Mouse (Mus musculus): ENCODE measurements around the gene Nfix. TPM values are rescaled to one million over a fixed set of nuclear protein-coding genes. Genes with fewer than 3 reads are reported as not detected.

Nfix gene
- total RNA-seq, 2 experiments from 2014 or later = 402 to 429 TPM

DNA sequence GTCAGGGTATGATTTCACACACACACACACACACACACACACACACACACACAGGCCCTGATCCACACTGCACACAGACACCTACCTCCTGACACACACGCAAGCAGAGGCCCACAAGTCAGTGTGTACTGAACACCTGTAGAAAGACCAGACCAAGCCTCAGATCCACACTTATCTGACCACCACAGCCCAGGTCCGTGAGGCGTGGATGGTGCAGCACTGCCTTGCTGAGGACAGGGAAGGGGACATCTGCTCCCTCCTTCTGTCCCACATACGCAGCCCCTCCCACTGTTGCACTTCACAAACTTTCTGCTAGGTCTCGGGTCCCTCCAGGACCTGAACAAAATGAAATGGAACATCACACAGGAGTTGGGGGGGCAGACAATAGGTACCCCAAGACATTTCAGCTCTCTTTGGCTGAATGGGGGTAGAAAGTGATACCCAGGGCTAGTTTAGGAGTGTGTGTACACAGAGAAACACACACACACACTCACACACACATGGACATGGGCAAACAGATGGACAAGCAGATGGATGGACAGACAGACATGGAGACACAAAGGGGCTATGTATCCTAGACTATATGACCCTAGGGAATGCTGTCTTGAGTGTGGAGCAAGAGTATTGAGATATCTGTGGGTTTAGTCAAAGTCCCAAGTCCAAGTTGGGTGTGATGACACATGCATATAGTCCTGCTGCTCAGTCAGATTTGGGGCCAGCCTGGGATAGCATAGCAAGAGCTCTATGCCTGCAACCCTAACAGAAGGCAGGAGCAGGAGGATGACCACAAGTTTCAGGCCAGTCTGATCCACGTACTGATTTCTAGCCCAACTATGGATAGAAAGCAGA is 47.2 kb downstream of the Nfix start:
- intact Hi-C loops (cut with DNase I) = no loop called here
- DNase-seq (ENCODE audit: low spot score in 2 of 2) = no peak

DNA sequence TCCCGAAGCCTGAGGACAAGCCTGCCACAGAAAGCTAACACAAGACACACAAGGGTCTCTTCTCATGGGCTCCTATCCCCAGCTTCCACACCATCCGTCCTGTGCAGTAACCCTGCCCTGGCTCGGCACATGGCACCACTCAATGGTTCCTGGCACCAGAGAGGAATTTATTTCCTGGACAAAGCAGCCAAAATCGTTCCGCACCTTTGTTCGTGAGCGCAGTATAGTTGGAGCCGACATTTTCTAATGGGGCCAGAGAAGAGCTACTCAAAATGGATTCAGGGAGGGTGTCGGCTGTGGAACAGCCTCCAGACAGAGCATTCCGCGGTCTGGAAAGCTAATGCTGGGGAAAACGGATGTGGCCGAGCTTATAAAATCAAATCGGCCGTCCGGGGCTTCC is 50.6 kb downstream of the Nfix start:
- intact Hi-C loops (cut with DNase I) = no loop called here
- no peak for DNase-seq (ENCODE audit: low spot score in 2 of 2)

DNA sequence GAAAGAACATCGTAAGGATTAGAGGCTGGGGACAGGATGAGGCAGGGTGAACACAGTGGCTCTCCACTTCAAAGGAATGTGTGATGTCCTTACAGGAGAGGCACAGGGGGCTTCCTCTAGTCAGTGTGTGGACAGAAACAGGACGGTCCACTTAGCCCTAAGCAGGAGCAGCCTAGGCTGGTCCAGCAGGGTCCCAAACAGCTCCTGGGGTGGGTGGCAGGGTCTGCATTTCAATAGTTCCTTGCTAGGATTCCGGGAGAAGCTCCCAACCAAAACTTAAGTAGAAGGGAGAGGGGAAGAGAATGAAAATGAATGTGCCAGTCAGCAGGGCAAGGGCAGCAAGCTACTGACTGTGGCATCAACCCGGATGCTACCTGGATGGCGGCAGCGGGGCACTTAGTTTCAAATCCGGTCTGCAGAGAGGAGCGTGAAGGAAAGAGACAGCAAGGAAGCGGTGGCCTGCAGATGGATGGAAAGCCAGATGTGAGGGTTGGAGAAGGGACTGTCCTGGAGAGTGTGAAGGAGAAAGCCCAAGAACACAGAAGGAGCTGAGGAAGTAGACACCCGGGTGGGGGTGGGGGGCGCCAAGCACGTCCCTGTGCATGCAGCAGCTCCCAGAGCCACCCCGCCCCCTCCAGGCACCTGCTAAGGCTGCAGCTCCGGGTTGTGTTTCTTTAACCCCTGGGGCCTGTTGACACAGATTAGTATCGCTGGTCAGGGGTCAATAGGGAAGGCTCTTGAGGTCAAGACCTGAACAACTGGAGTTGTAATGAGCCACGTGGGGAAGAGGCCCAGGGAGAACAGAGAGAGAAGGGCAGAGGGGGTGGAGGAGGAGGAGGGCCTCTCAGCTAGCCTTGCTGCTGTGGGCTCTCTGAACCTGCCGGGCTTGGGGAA is 54.9 kb downstream of the Nfix start:
- intact Hi-C loops (cut with DNase I) = no loop called here

DNA sequence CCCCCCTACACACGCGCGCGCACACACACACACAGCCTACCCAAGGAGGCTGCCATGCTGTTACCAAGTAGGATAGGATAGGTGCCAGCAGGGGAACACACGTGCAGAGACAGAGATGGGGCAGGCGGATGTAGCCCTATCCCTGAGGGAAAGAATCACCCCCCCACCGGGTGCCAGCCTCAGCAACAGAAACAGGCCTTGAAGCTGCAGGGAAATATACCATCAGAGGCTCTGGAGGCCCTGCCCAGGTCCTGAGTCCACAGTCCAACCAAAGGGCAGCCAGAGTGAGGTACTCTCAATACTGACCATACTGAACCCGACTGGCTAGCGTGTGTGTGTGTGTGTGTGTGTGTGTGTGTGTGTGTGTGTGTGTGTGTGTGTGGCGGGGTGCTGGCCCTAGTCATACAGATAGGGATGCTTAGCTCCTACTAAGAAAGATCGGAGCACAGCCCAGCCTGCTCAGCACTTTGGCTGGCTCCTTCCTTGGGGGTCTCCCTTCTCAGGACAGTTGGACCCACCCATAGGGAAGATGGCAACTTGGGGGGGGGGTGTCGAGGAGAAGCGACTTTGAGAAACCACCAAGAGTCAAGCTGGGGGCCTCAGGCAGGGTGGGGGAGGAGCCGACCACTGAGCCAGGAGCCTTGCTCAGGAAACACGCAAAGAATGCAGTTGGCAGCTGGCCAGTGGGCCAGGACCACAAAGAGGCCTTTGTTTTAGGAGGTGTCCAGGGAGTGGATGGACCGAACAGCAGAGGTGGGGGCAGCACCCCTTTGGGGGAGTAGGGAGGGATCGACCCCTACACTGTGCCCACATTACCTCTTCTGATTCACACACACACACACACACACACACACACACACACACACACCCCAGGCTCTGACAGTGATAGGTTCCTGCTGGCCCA is 56.4 kb downstream of the Nfix start:
- DNase-seq (ENCODE audit: low spot score in 2 of 2) = peak in 1 of 2 experiments; percentile 74
- intact Hi-C loops (cut with DNase I) = no loop called here

More for the DNA sequence above, 54.9 kb downstream of the Nfix start:
- no peak for DNase-seq (ENCODE audit: low spot score in 2 of 2)

DNA sequence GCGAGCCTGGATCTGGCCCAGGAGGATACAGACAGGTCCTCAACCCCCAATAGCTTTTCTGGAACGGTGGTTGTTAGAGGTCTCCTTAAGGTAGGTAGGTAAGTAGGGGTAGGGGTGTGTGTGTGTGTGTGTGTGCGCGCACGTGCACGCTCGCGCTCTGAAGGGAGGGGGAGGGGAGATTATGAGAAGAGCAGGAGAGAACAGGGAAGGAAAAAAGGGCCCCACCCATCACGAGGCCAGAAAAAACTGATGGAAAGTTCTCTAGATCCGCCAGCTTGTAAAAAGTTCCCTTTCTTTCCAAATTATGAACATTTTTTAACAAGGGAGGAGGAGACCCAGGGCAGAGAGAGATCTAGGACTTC is 57.1 kb downstream of the Nfix start:
- intact Hi-C loops (cut with DNase I) = no loop called here
- no peak for DNase-seq (ENCODE audit: low spot score in 2 of 2)

DNA sequence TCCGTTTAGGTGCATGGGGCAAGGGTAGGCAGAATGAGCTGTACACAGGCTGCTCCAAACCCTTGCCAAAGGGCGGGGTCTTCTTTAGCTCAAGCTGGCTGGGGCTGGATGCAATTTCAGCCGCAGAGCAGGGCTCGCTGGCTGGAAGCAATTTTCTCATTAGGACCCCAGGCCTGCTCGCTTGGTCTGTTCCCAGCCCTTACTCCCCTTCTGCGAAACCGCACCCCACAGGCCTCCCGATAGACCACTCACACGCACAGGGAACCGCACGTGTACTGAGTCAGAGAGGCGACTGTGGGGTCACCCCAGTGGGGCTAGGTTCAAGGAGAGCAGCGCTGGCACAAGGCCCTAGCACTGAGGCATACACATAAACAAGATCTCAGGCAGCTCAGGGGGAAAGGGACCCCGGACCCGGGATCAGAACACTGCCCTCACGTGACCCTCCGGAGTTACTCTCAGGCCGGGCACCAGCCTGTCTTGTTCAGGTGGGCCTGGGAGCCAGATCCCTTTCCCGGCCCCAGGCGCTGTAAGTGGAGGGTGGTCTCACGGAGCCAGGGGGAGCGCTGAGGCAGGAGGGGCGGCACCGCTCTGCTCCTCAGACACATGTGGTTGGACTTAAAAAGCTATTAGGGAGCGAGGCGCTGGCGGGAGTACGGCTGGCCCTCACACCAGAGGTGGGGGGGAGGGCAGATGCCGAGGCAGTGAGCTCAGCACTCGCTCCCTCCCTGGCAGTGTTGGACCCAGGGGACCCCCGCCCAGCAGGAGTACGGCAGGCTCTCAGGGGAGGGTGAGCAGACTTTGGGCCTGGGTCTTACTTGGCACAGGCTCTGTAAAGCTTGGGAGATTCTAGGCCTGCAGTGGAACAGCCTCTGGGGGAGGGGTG is 57.7 kb downstream of the Nfix start:
- intact Hi-C loops (cut with DNase I) = no loop called here
- no peak for DNase-seq (ENCODE audit: low spot score in 2 of 2)

DNA sequence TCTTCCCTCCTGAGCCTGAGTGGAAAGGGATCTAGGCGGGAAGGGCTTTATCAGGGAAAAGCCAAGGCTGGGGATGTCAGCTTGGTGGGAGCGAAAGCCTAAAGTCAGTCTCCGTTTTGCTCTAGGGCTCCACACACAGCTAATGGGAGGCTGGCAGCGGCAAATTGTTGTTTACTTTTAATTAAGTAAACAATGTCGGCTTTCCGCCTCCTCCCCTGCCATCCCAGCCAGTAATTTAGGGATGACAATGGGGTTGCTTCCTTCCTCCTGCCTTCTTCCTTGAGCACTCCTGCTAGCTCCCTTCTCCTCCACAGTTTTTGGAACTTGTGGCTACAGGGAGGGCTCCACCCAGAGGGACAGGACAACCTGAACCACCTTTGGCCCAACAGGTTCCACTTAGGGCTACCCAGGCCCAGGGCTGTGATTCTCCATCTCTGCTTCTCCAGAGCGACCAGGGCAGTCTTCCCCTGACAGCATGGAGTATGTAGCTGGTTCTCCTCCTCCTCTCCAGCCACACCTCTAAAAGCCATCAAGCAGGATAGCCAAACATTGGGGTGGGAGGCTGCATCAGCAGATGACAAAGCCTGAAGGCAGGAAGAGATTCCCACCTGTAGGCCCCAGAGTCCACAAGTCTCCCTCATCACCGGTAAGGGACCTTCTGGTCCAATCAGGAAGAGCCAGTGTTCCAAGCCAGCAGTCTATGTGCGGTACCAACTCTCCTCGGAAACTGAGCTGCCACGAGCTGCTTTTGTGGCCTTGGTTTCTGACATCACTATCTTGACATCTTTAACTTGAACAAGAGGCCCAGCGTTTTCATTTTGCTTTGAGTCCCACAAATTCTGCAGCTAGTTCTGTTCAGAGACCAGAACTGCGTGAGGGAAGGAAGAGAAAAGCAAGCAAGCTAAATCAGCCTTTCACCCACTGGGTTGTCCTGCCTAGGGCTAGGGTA is 59.0 kb downstream of the Nfix start:
- intact Hi-C loops (cut with DNase I) = no loop called here
- DNase-seq (ENCODE audit: low spot score in 2 of 2) = no peak

DNA sequence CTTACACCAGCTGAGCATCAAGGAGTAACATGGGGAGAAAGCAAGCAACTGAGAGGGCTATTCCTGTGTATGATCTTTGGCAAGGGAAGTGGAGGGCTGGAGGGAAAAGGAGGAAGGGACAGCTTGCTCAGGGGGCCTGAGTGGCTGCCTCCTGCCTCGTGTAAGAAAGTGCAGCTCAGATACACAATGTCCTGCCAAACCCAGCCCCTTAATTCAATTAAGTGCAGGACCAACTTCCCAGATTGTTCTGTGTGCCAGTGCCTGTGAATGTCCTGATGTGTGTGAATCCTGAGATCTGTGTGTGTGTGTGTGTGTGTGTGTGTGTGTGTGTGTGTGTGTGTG is 60.8 kb downstream of the Nfix start:
- intact Hi-C loops (cut with DNase I) = no loop called here

DNA sequence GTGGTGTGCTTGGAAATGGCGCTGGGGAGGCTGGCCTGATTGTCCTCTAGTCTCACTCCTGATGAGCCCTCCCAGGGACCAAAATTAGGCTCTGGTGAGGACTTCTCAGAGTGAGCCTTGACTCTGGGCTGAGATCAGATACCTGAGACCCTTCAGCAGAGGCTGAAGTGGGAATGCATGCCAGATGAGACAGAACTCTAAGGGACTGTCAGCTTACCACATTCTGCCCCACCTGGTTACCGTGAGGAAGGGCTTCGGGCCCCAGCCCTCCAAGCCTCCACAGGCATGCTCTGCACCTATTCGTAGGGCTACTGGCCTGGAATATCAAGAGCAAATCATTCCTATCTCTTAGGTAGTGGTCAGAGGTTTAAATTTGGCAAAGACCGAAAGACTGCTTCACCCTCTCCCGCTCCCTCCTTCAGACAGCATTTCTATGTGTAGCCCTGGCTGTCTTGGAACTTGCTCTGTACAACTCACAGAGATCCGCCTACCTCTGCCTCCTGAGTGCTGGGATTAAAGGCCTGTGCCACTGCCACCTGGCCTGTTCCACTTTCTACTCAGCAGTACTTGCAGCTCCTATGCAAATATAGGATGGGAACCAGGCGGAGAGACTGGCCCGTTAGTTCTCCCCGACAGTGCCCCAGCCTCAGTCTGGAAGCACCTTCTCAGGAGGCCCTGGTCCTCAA is 61.3 kb downstream of the Nfix start:
- DNase-seq (ENCODE audit: low spot score in 2 of 2) = no peak
- intact Hi-C loops (cut with DNase I) = no loop called here

More for the DNA sequence above, 60.8 kb downstream of the Nfix start:
- no peak for DNase-seq (ENCODE audit: low spot score in 2 of 2)

DNA sequence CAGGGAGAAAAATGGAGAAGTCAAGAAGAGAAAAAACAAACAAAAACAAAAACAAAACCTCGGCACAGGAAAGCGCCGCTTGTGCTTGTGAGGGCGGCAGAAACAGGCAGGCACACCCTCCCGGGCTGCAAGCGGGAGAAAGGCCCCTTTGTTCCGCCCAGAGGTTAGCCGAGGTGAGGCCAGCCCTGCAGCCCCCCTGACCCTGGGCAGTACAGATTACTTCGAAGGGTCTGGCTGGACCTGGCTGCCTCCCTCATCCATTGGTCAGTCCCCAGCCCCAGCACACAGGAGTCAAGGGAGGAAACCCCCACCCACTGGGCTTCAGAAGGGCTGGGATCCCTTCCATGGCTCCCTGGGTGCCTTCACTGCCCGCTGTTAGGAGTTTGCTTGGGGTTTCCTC is 61.9 kb downstream of the Nfix start:
- DNase-seq (ENCODE audit: low spot score in 2 of 2) = no peak
- intact Hi-C loops (cut with DNase I) = no loop called here

DNA sequence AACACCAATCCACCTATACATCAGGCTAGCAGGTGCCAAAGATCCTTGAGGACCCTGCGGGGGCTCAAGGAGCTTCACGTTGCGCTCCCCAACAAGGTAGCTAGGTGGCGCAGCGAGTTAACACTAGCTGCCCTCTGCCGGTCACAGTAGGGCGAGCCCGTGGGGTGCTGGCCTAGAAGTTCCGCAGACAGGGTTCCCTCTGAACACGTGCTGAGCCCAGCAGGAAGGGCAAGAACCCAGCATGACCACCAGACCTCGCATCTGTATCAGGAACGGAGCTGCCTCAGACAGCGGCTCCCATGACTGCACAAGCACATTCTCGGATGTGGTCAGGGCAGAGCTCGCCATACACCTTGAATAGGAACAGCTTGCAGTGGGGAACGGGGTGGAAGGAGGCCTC is 62.5 kb downstream of the Nfix start:
- intact Hi-C loops (cut with DNase I) = loop anchor here (1.0 kb wide), 1 partner anchor 73 kb away; no protein-coding TSS in a partner anchor
- peak; percentile 78 to 82 for DNase-seq (ENCODE audit: low spot score in 2 of 2)

DNA sequence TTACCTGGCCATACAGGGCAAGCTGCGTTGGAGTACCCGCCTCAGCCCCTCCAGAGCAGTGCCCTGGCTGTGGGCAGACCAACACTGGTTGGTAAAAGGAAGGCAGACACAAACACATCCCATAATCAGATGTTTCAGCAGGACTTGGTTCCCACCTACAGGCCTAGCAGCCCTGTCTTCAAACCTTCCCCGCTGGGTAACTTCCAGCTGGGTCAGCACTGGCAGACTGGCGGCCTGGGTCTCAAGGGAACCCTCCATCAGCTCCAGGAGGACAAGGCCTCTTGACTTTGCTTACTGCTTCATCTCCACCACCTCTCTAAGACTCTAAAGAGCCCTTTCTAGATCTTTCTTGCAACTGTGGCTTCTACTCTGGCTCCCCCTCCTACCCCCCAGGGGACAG is 63.6 kb downstream of the Nfix start:
- intact Hi-C loops (cut with DNase I) = no loop called here
- DNase-seq (ENCODE audit: low spot score in 2 of 2) = no peak

DNA sequence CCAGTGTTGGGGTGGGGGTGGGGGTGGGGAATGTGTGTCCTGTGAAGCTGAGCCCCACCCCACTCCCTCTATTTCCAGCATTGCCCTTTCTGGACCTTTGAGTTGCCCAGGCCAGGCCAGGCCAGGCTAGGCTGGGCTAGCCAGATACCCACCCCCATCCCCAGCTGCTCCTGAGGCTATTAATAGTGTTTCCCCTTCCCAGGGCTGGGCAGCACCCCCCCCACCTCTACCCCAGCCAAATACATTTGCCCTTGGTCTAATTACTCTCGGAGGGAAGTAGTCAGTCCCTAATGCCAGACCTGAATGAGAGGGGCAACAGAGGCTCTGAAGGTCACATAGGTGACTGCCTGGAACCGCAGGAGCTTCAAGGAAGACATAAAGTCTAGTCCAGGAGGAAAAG is 64.5 kb downstream of the Nfix start:
- intact Hi-C loops (cut with DNase I) = no loop called here
- DNase-seq (ENCODE audit: low spot score in 2 of 2) = no peak

DNA sequence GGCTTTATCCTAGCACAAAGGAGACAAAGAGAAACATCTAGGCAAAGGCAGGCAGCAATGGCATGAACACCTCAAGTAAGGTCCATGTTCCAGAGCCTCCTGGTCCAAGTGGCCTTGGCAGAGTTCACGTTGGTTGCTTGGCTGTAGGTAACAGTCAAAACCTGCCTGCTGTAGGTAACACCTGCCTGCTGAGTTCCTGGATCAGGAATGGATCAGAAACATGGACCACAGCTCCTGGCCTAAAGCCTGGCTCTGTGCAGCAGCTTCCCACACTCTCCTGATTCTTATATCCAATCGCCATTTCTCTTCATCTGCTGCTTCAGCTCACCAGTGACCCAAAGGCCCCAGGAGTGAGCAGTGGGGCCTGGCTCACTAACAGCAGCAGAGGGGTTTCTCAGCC is 65.5 kb downstream of the Nfix start:
- no peak for DNase-seq (ENCODE audit: low spot score in 2 of 2)
- intact Hi-C loops (cut with DNase I) = no loop called here

DNA sequence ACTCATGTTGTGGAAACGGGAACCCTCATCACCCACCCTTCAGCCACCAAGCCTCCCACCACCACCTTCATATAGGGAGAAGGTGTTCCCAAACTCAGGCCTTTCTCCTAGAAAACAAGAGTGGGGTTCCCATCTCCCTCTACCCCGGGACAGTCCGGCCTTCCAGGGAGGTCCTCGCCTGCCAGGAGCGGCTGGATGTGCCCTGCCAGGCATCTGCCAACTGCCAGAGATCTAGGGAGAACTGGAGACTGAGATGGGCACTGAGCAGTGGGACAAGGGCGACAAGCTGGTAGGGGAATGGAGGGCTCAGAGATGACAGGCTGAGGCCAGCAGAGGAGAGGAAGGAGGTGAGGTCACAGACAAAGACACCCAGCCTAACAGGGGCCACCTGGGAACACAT is 66.2 kb downstream of the Nfix start:
- intact Hi-C loops (cut with DNase I) = no loop called here
- no peak for DNase-seq (ENCODE audit: low spot score in 2 of 2)

DNA sequence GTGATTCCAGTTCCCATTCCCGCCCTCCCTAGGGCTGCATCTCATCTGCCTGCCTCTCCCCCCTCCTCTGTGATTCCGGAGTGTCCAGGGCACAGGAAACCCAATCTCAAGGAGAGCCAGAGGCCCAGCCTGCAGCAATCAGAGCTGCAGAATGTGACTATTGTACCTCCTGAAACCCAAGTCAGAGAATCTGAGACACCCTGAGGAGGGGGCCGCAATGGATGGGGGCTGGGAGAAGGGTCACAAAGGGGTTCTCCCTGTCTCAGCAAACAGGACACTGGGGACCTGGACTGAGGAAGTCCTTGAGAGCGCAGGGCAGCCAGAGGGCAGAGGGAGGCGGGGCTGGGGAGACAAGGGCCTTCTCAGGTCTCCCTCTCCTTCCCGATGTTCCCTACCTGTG is 67.1 kb downstream of the Nfix start:
- no peak for DNase-seq (ENCODE audit: low spot score in 2 of 2)
- intact Hi-C loops (cut with DNase I) = no loop called here

DNA sequence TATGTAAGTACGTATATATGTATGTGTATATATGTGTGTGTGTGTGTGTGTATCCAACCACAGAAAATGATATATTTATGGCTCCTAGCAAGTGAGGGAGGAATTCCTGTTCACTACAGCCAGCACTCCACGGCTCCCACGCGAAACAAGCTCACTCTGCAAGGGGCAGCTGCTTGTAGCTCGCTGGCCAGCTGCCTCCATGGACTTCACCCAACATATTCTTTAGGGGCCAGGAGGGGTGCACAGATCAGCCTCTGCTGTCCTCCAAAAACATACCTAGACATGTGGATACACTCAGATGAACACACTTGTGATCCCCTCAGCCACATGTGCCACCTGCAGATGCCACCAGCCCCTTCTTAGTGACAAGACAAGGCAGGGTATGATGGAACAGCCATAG is 67.6 kb downstream of the Nfix start:
- intact Hi-C loops (cut with DNase I) = no loop called here
- DNase-seq (ENCODE audit: low spot score in 2 of 2) = peak; percentile 51 to 81

All from left cerebral cortex, postnatal 14 days (tissue).